Mouse (Mus musculus) liver, embryonic 12.5 days (tissue): Measurements from ENCODE around the gene Nr1h4. TPM values are rescaled to one million over a fixed set of nuclear protein-coding genes. Genes with fewer than 3 reads are reported as not detected.
"Not testable (repeated sequence)": the region's sequence is repeated elsewhere in the genome, so short reads cannot be mapped to it uniquely, and the experiment has no call there.

ENCODE experiments used
- ATAC-seq: fragments of 200-750 bp; cut with Nextera tagmentation; 2 replicates; pipeline ENCODE4 v1.8.0; 2017; ENCODE audit warnings: moderate number of reproducible peaks, mild to moderate bottlenecking, moderate library complexity
- H3K27ac ChIP-seq: fragments of 300-500 bp; sonication (generic); 2 replicates; pipeline ENCODE4 v1.5.1; 2016; ENCODE audit warnings: mild to moderate bottlenecking
- H3K27me3 ChIP-seq: fragments of 300-500 bp; sonication (generic); replicated peaks from 2 replicates; pipeline ENCODE4 v1.6.1; 2016; ENCODE audit warnings: mild to moderate bottlenecking, moderate library complexity
- H3K36me3 ChIP-seq: fragments of 300-500 bp; sonication (generic); 2 replicates; pipeline ENCODE4 v1.6.1; 2016; ENCODE audit warnings: mild to moderate bottlenecking, moderate library complexity
- H3K4me1 ChIP-seq: fragments of 300-500 bp; sonication (generic); 2 replicates; pipeline ENCODE4 v1.6.1; 2016
- H3K4me2 ChIP-seq: fragments of 300-500 bp; sonication (generic); 2 replicates; pipeline ENCODE4 v1.6.1; 2016; ENCODE audit warnings: mild to moderate bottlenecking, moderate library complexity
- H3K4me3 ChIP-seq: fragments of 300-500 bp; sonication (generic); 2 replicates; pipeline ENCODE4 v1.5.1; 2016; ENCODE audit warnings: mild to moderate bottlenecking, moderate library complexity
- H3K9ac ChIP-seq: fragments of 300-500 bp; sonication (generic); 2 replicates; pipeline ENCODE4 v1.6.1; 2016; ENCODE audit warnings: mild to moderate bottlenecking, moderate library complexity
- H3K9me3 ChIP-seq: fragments of 300-500 bp; sonication (generic); replicated peaks from 2 replicates; pipeline ENCODE4 v1.6.1; 2016; ENCODE audit warnings: mild to moderate bottlenecking, moderate library complexity
- WGBS: fragments of 180-500 bp; shearing (Covaris S2); methylation state at CpG from one replicate; pipeline ENCODE4 v1.1.7; 2016; ENCODE audit not compliant: insufficient replicate concordance; 5-methylcytosine and 5-hydroxymethylcytosine counted together
- polyA plus RNA-seq: library from polyadenylated mRNA; unstranded; fragments of >200 nt; fragmentation: Nextera tagmentation; extraction: Ambion mirVana; gene quantifications from 2 replicates; pipeline ENCODE4 v1.2.1, GENCODE M21; 2016

The Nr1h4 gene
- polyA plus RNA-seq = 2.2 and 2.8 TPM in 2 replicates

- no peak within 1 kb of the TSS for H3K4me3 ChIP-seq
- H3K9me3 ChIP-seq = no peaks in the 10 kb centered on the region
- peak within 1 kb of the TSS; percentile 40; the same call in 1 of the 2 replicates for H3K27ac ChIP-seq
- no peak for ATAC-seq
- H3K36me3 ChIP-seq = no peaks in the 10 kb centered on the region
- H3K9ac ChIP-seq = no peak within 1 kb of the TSS
- WGBS = 61% methylated on average over 17 of the region's 17 CpGs
- peak within 1 kb of the TSS; percentile 22 for H3K4me2 ChIP-seq
- no peaks in the 10 kb centered on the region for H3K27me3 ChIP-seq
- H3K4me1 ChIP-seq = no peaks in the 10 kb centered on the region; the same call in 1 of the 2 replicates
These were observed at the start of gene Nr1h4 for GRCm38 (mm10) chr10:89532929-89533727. Gene Nr1h4 (minus strand): TSS chr10:89533585.

- Histone ChIP-seq H3K9me3 (no peaks in the 10 kb centered on the region), H3K36me3 (no peaks in the 10 kb centered on the region), H3K4me3 (no peak overlapping the region), H3K4me2 (no peak overlapping the region), H3K9ac (no peak overlapping the region), H3K27ac (no peak overlapping the region), H3K27me3 (no peaks in the 10 kb centered on the region), H3K4me1 (no peaks in the 10 kb centered on the region)
- no peak for ATAC-seq
- 73% methylated on average over 4 of the region's 4 CpGs for WGBS
These were observed 45.4 kb upstream of the Nr1h4 start for GRCm38 (mm10) chr10:89578801-89579200.

- H3K27ac ChIP-seq = no peak overlapping the region
- H3K36me3 ChIP-seq = no peaks in the 10 kb centered on the region
- H3K4me2 ChIP-seq = no peak overlapping the region
- WGBS = 67% methylated on average over 3 of the region's 3 CpGs
- no peak overlapping the region for H3K9ac ChIP-seq
- no peak overlapping the region for H3K4me3 ChIP-seq
- no peak for ATAC-seq
- no peaks in the 10 kb centered on the region for H3K4me1 ChIP-seq
- no peaks in the 10 kb centered on the region for H3K9me3 ChIP-seq
- no peaks in the 10 kb centered on the region for H3K27me3 ChIP-seq
These were observed 44.3 kb upstream of the Nr1h4 start for GRCm38 (mm10) chr10:89577666-89578065.

- no peak for ATAC-seq
- no peak overlapping the region for H3K4me2 ChIP-seq
These were observed 40.0 kb upstream of the Nr1h4 start for GRCm38 (mm10) chr10:89573421-89573820.

GRCm38 (mm10) chr10:89572946-89573345 is 39.6 kb upstream of the Nr1h4 start:
- H3K4me3 ChIP-seq = no peak overlapping the region
- no peaks in the 10 kb centered on the region for H3K36me3 ChIP-seq
- H3K27me3 ChIP-seq = no peaks in the 10 kb centered on the region
- 62% methylated on average over 6 of the region's 6 CpGs for WGBS
- H3K9me3 ChIP-seq = peaks cover 4% of the 10 kb centered on the region; the same call in 1 of the 2 replicates
- ATAC-seq = no peak
- no peak overlapping the region for H3K4me2 ChIP-seq
- H3K4me1 ChIP-seq = no peaks in the 10 kb centered on the region
- no peak overlapping the region for H3K9ac ChIP-seq
- no peak overlapping the region for H3K27ac ChIP-seq

More at GRCm38 (mm10) chr10:89573421-89573820, 40.0 kb upstream of the Nr1h4 start:
- Histone ChIP-seq H3K27ac (no peak overlapping the region), H3K9ac (no peak overlapping the region), H3K36me3 (no peaks in the 10 kb centered on the region), H3K4me1 (no peaks in the 10 kb centered on the region), H3K4me3 (no peak overlapping the region), H3K9me3 (peaks cover 4% of the 10 kb centered on the region; the same call in 1 of the 2 replicates), H3K27me3 (no peaks in the 10 kb centered on the region)
- 73% methylated on average over 3 of the region's 3 CpGs for WGBS

- Histone ChIP-seq H3K36me3 (no peaks in the 10 kb centered on the region), H3K27me3 (no peaks in the 10 kb centered on the region), H3K4me2 (no peak overlapping the region), H3K27ac (no peak overlapping the region), H3K4me1 (no peaks in the 10 kb centered on the region), H3K9ac (no peak overlapping the region), H3K4me3 (no peak overlapping the region), H3K9me3 (peaks cover 4% of the 10 kb centered on the region; the same call in 1 of the 2 replicates)
- WGBS = 61% methylated on average over 2 of the region's 2 CpGs
- no peak for ATAC-seq
These were observed 34.0 kb upstream of the Nr1h4 start for GRCm38 (mm10) chr10:89567391-89567790.

GRCm38 (mm10) chr10:89565301-89566022 is 32.1 kb upstream of the Nr1h4 start:
- no peak overlapping the region for H3K9ac ChIP-seq
- peaks cover 4% of the 10 kb centered on the region; the same call in 1 of the 2 replicates for H3K9me3 ChIP-seq
- H3K4me1 ChIP-seq = no peaks in the 10 kb centered on the region
- no peak for ATAC-seq
- no peak overlapping the region for H3K27ac ChIP-seq
- no peak overlapping the region for H3K4me3 ChIP-seq
- no peaks in the 10 kb centered on the region for H3K27me3 ChIP-seq
- 67% methylated on average over 9 of the region's 9 CpGs for WGBS
- no peak overlapping the region for H3K4me2 ChIP-seq
- H3K36me3 ChIP-seq = no peaks in the 10 kb centered on the region

- Histone ChIP-seq H3K27ac (no peak overlapping the region), H3K27me3 (no peaks in the 10 kb centered on the region), H3K9ac (no peak overlapping the region), H3K9me3 (no peaks in the 10 kb centered on the region), H3K4me3 (no peak overlapping the region), H3K4me2 (no peak overlapping the region), H3K4me1 (no peaks in the 10 kb centered on the region), H3K36me3 (no peaks in the 10 kb centered on the region)
- WGBS = 34% methylated on average over 6 of the region's 6 CpGs
- ATAC-seq = no peak
These were observed 28.7 kb upstream of the Nr1h4 start for GRCm38 (mm10) chr10:89562113-89562512.

- Histone ChIP-seq H3K9me3 (no peaks in the 10 kb centered on the region), H3K9ac (no peak overlapping the region), H3K4me1 (no peaks in the 10 kb centered on the region), H3K27ac (no peak overlapping the region), H3K27me3 (no peaks in the 10 kb centered on the region), H3K4me2 (no peak overlapping the region), H3K4me3 (no peak overlapping the region), H3K36me3 (no peaks in the 10 kb centered on the region)
- 53% methylated on average over 3 of the region's 3 CpGs for WGBS
- ATAC-seq = no peak
These were observed 26.0 kb upstream of the Nr1h4 start for GRCm38 (mm10) chr10:89559351-89559750.

GRCm38 (mm10) chr10:89554885-89555284 is 21.5 kb upstream of the Nr1h4 start:
- 73% methylated on average over 13 of the region's 13 CpGs for WGBS
- H3K27ac ChIP-seq, H3K36me3 ChIP-seq, H3K4me2 ChIP-seq, H3K27me3 ChIP-seq, H3K9me3 ChIP-seq, H3K4me3 ChIP-seq, H3K4me1 ChIP-seq, H3K9ac ChIP-seq, ATAC-seq: not testable (repeated sequence)

- WGBS = 76% methylated on average over 7 of the region's 7 CpGs
- not testable (repeated sequence) for H3K27ac ChIP-seq, H3K4me3 ChIP-seq, H3K9me3 ChIP-seq, H3K9ac ChIP-seq, H3K4me2 ChIP-seq, ATAC-seq, H3K36me3 ChIP-seq, H3K27me3 ChIP-seq, H3K4me1 ChIP-seq
These were observed 20.5 kb upstream of the Nr1h4 start for GRCm38 (mm10) chr10:89553855-89554254.

GRCm38 (mm10) chr10:89553015-89553414 is 19.6 kb upstream of the Nr1h4 start:
- Histone ChIP-seq H3K9ac (no peak overlapping the region), H3K27me3 (no peaks in the 10 kb centered on the region), H3K9me3 (no peaks in the 10 kb centered on the region), H3K4me1 (no peaks in the 10 kb centered on the region), H3K27ac (no peak overlapping the region), H3K4me2 (no peak overlapping the region), H3K4me3 (no peak overlapping the region), H3K36me3 (no peaks in the 10 kb centered on the region)
- no peak for ATAC-seq
- WGBS = 68% methylated on average over 5 of the region's 5 CpGs
